Mouse (Mus musculus) 416B (cell line): Measurements from ENCODE around the gene Olfr1104.

Experiments used
- DNase-seq: peaks from one replicate; pipeline ENCODE4 v3.0.0; 2011; ENCODE audit warnings: low read depth

Gene Olfr1104

DNA sequence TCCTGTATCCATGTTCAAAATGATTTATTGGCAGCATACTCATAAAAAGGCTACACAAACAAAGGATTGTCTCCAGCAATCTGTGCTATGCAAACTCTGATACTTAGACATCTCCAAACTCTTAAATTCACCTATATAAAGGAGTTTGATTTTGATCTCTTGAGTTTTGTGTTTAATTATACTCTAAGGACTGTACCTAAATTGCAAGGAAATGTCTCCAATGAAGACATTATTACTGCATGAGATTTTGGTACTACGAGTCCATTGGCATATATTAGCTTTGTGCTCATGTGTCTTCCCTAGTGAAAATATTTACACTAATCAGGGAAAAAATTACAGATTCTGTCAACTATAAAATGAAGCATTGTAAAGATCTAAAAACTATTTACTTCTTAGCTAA is at the start of gene Olfr1104:
Olfr1104 (minus strand) TSS at position 101 of the 400 bp plus-strand sequence.
- DNase-seq: no peak

DNA sequence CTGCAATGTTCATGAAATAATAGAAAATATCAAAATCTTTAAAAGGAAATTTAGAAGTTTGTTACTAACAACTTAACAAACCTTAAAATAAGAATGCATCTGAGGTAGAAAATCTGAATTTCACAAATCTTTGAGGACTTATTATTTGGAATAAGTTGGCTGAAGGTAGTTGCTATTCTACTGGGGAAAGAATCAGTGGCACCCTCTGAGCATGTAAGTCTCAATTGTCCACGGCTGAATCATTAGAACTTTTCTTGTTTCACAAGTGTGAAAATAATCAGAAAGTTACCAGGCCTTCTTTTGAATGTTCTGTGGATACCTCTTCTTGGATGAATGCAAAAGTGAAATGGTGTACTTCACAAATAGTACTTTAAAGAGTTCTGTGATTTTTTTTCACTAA is 48.8 kb upstream of the Olfr1104 start, which contains the start of gene Olfr1107:
Olfr1107 (minus strand) TSS at position 101 of the 400 bp plus-strand sequence.
- DNase-seq: no peak

DNA sequence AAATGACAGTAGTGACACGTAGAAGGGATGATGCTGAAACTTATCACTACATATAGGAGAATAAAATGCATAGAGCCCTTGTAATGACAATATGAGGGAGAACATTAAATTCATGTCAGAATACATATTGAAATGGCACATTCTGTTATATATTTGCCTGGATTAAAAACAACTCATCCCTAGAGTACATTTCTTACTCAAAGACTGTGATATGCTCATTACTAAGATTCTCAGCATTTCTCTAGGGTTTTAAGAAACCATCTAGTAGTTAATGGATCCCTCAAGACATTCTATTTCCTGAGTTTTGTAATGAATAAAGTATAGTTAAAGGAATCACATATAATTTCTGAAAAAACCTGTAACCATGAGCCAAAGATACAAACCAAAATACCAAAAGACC is 25.3 kb upstream of the Olfr1104 start, which contains the start of gene Olfr1106:
Olfr1106 (minus strand) TSS at position 101 of the 400 bp plus-strand sequence.
- DNase-seq: no peak

DNA sequence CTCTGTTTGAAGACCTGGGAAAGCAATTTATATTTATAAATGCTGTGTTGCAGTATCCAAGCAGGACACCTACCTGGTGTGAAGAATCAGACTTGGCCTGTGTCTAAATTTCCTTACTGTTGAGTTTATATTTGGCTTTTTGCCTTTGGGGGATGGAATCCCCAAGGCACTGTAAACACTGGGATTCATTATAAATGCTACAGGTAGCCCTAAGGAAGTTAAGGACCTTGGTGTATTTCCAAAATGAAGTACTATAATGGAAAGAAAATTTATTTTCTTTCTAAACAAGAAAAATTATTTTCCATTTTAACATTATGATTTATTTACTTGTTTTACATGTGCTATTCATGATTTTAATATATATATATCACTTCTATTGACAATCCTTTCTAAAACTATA is 9.6 kb upstream of the Olfr1104 start, which contains the start of gene Olfr1105:
Olfr1105 (minus strand) TSS at position 101 of the 400 bp plus-strand sequence.
- no peak for DNase-seq

DNA sequence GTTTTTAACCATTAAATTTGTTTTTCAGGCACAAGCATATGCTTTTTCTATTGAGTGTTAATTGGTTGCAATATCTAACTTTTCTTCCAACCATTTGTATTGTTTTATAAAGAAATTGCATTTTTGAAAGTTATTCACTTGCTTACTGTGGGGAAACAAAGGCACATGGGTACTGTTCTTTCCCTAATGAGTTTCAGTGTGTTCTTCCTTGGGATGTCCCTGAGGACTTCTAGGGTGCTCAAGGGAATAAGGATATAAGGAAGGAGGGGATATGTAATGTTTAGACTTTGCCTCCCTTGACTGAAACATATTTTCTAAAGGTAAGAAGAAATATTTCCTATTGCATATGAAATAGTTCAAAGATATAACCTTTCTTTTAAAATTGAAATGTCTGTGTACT is 28.8 kb downstream of the Olfr1104 start, which contains the start of gene Olfr1102:
Olfr1102 (plus strand) TSS at position 301 of the 400 bp plus-strand sequence.
- DNase-seq: no peak

DNA sequence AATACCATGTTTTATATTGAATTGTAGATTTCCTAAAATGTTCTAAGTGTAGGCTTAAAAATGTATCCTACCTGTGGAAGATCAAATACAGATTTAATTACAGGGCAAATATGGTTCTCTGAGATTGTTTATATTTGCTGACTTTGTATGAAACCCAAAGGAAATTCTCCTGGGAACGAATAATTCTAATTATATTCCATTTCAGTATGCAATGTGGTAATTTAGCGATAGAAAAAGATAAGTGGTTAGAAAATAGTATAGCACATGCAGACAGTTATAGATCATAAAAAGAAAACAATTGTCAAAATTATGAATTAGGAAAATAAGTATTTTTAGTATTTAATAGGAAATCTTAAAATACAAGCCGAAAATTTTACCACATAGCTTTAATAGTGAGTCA is 35.8 kb downstream of the Olfr1104 start, which contains the start of gene Olfr1101:
Olfr1101 (minus strand) TSS at position 101 of the 400 bp plus-strand sequence.
- DNase-seq: no peak

DNA sequence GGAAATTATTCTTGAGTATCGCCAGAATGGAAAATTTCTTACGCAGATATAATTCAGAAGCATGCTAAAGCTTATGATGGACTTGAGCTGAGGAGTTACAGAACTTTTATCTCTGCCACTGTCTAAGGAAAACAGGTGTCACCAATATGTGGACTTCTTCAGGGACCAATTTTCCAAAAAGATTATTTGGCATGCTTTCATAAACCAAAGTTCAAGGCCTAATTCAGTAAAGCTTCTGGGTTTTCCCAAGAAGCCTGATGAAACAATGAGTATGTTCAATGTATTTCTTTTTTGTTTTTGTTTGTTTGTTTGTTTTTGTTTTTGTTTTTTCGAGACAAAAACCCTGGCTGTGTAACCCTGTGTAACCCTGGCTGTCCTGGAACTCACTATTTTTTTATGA is 47.0 kb downstream of the Olfr1104 start, which contains the start of gene Olfr1100:
Olfr1100 (minus strand) TSS at position 101 of the 400 bp plus-strand sequence.
- DNase-seq: no peak
